Mouse (Mus musculus) small intestine, adult 2 months (tissue): ENCODE measurements around the gene Exoc8. TPM values are rescaled to one million over a fixed set of nuclear protein-coding genes. Genes with fewer than 3 reads are reported as not detected.

ENCODE experiments used
- H3K27ac ChIP-seq: fragments of 200-500 bp; 2 replicates; pipeline ENCODE4 v1.5.1; 2012; ENCODE audit warnings: low read depth, low read length, control low read depth, inconsistent platforms; ENCODE audit not compliant: insufficient read depth
- H3K27me3 ChIP-seq: fragments of 200-500 bp; 2 replicates; pipeline ENCODE4 v1.6.1; 2012; ENCODE audit warnings: mild to moderate bottlenecking, moderate library complexity, low read length, inconsistent platforms; ENCODE audit not compliant: control insufficient read depth, insufficient read depth
- H3K36me3 ChIP-seq: fragments of 200-500 bp; 2 replicates; pipeline ENCODE4 v1.6.1; 2012; ENCODE audit warnings: mild to moderate bottlenecking, low read length, control low read depth, inconsistent platforms; ENCODE audit not compliant: control insufficient read depth, insufficient read depth
- H3K4me1 ChIP-seq: fragments of 200-500 bp; 2 replicates; pipeline ENCODE4 v1.6.1; 2012; ENCODE audit warnings: low read length, inconsistent platforms, mixed read lengths; ENCODE audit not compliant: control insufficient read depth, insufficient read depth, insufficient read length
- H3K4me3 ChIP-seq: fragments of 200-500 bp; 2 replicates; pipeline ENCODE4 v1.5.1; 2012; ENCODE audit warnings: low read depth, mild to moderate bottlenecking, control low read depth, inconsistent platforms, low read length, moderate library complexity
- CTCF ChIP-seq: fragments of 200-500 bp; IDR thresholded peaks from 2 replicates; pipeline ENCODE4 v1.5.1; 2012; ENCODE audit warnings: low read depth, mild to moderate bottlenecking, control low read depth, inconsistent platforms, low read length, moderate library complexity, mixed read lengths; ENCODE audit not compliant: insufficient replicate concordance, insufficient read length; ENCODE audit errors: extremely low read depth
- POLR2A ChIP-seq: fragments of 200-500 bp; IDR thresholded peaks from 2 replicates; pipeline ENCODE4 v1.6.1; 2012; ENCODE audit warnings: low read depth, mild to moderate bottlenecking, control low read depth, inconsistent platforms, low read length, moderate library complexity
- WGBS: fragments of 180-500 bp; shearing (Covaris S2); methylation state at CpG from one replicate; pipeline ENCODE4 v1.1.7; 2018; 5-methylcytosine and 5-hydroxymethylcytosine counted together
- polyA plus RNA-seq: library from polyadenylated mRNA; depleted of rRNA; stranded (reverse); fragments of >200 nt; gene quantifications from 2 replicates; pipeline ENCODE4 v1.2.3, GENCODE M21; 2012

The Exoc8 gene
- polyA plus RNA-seq, 1 experiment, result 9.1 TPM

- no peaks in the 10 kb centered on the region for H3K27me3 ChIP-seq
- no peak for TF ChIP-seq CTCF
- TF ChIP-seq POLR2A, result no peak
- H3K4me3 ChIP-seq, result no peak overlapping the region
- peaks cover 64% of the 10 kb centered on the region for H3K36me3 ChIP-seq
- WGBS, result 59% methylated on average over 2 of the region's 2 CpGs
- H3K4me1 ChIP-seq, result no peaks in the 10 kb centered on the region; the same call in 1 of the 2 replicates
- H3K27ac ChIP-seq, result no peak overlapping the region
Observed at GRCm38 (mm10) chr8:124905482-124905881, 8.0 kb upstream of the Exoc8 start.

GRCm38 (mm10) chr8:124903198-124903597, 5.7 kb upstream of the Exoc8 start:
- no peak for TF ChIP-seq POLR2A
- no peak for TF ChIP-seq CTCF
- Histone ChIP-seq H3K4me1 (peaks cover 5% of the 10 kb centered on the region; the same call in 1 of the 2 replicates), H3K4me3 (no peak overlapping the region), H3K27ac (no peak overlapping the region), H3K36me3 (peaks cover 56% of the 10 kb centered on the region), H3K27me3 (no peaks in the 10 kb centered on the region)
- 68% methylated on average over 15 of the region's 15 CpGs for WGBS

GRCm38 (mm10) chr8:124898251-124898905, 873 bp upstream of the Exoc8 start:
- H3K4me3 ChIP-seq, result peak overlapping the region; percentile 81
- H3K27ac ChIP-seq, result no peak overlapping the region
- peaks cover 43% of the 10 kb centered on the region for H3K36me3 ChIP-seq
- H3K27me3 ChIP-seq, result no peaks in the 10 kb centered on the region
- no peak for TF ChIP-seq CTCF
- TF ChIP-seq POLR2A, result no peak
- H3K4me1 ChIP-seq, result peaks cover 19% of the 10 kb centered on the region
- WGBS, result 2% methylated on average over 31 of the region's 31 CpGs

- Histone ChIP-seq H3K4me3 (peak overlapping the region; percentile 81), H3K27ac (peak overlapping the region; percentile 79), H3K36me3 (peaks cover 30% of the 10 kb centered on the region), H3K27me3 (no peaks in the 10 kb centered on the region), H3K4me1 (peaks cover 19% of the 10 kb centered on the region)
- WGBS, result under 1% methylated on average over 60 of the region's 60 CpGs
- peak; percentile 65 for TF ChIP-seq CTCF
- TF ChIP-seq POLR2A, result no peak
Observed at GRCm38 (mm10) chr8:124896632-124897385, 696 bp downstream of the Exoc8 start.

DNA sequence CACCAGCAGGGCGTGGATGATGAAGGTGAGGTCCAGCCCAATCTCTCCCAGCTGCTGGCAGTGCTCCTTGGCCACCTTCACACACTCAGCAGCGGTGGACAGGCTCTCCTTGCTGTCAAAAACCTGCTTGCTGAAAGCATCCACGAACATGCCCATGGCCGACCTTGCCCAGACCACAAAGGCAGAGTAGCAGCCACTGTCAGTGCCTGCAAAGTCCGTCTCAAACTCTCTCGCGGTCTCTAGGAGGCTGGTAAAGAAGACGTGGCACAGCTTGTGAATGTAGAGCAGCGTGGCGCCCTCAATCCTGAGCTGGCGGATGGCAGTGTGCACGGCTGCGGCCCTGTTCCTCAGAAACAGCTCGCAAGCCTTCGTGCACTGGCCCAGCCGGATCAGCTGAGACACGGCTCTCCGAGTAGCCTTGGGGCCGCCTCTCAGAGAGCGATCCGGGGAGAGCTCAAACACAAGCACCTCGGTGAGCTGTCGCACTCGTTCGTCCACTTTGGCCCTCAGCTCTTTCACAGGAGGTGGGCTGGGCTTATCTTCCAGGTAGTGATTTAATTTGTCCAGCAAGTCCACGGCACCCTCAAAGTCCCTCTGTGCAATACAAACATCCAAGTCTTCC, 1.4 kb downstream of the Exoc8 start:
- Histone ChIP-seq H3K4me3 (peak overlapping the region; percentile 81), H3K27ac (no peak overlapping the region), H3K4me1 (peaks cover 19% of the 10 kb centered on the region), H3K36me3 (peaks cover 27% of the 10 kb centered on the region), H3K27me3 (no peaks in the 10 kb centered on the region)
- no peak for TF ChIP-seq CTCF
- no peak for TF ChIP-seq POLR2A
- WGBS, result 47% methylated on average over 26 of the region's 26 CpGs

GRCm38 (mm10) chr8:124892596-124892995, 4.9 kb downstream of the Exoc8 start:
- 50% methylated on average over 3 of the region's 3 CpGs for WGBS
- H3K36me3 ChIP-seq, result peaks cover 34% of the 10 kb centered on the region
- no peak for TF ChIP-seq CTCF
- H3K27ac ChIP-seq, result no peak overlapping the region
- H3K4me1 ChIP-seq, result peaks cover 13% of the 10 kb centered on the region
- no peak overlapping the region for H3K4me3 ChIP-seq
- H3K27me3 ChIP-seq, result no peaks in the 10 kb centered on the region

DNA sequence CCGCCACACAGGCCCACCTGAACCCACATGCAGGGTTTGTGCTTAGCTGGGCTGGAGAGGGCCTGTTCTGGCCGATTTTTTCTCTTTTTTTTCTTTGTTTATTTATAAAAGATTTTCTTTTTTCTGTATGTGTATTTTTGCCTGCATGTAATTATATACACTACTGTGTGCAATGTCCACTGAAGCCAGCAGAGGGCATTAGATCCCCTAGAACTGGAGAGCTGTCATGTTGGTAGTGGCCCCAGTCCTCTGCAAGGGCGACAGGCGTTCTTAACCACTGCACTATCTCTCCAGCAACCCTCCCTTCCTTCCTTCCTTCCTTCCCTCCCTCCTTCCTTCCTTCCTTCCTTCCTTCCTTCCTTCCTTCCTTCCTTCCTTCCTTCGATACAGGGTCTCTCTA, 9.1 kb downstream of the Exoc8 start:
- WGBS, result 98% methylated on average over 5 of the region's 5 CpGs
- no peaks in the 10 kb centered on the region for H3K27me3 ChIP-seq
- H3K36me3 ChIP-seq, result peaks cover 55% of the 10 kb centered on the region
- H3K4me1 ChIP-seq, result no peaks in the 10 kb centered on the region
- H3K27ac ChIP-seq, result no peak overlapping the region
- no peak overlapping the region for H3K4me3 ChIP-seq
- no peak for TF ChIP-seq POLR2A
- TF ChIP-seq CTCF, result no peak
